Mouse (Mus musculus): ENCODE measurements around the gene Ctnna2. TPM values are rescaled to one million over a fixed set of nuclear protein-coding genes. Genes with fewer than 3 reads are reported as not detected.
A peak's percentile ranks its signal among the peaks of the same experiment; 100 is the strongest.

Ctnna2 gene
- polyA plus RNA-seq (2014; fragmentation: Nextera tagmentation; extraction: Ambion mirVana) = 1.1 and 1.8 TPM in 2 replicates

DNA sequence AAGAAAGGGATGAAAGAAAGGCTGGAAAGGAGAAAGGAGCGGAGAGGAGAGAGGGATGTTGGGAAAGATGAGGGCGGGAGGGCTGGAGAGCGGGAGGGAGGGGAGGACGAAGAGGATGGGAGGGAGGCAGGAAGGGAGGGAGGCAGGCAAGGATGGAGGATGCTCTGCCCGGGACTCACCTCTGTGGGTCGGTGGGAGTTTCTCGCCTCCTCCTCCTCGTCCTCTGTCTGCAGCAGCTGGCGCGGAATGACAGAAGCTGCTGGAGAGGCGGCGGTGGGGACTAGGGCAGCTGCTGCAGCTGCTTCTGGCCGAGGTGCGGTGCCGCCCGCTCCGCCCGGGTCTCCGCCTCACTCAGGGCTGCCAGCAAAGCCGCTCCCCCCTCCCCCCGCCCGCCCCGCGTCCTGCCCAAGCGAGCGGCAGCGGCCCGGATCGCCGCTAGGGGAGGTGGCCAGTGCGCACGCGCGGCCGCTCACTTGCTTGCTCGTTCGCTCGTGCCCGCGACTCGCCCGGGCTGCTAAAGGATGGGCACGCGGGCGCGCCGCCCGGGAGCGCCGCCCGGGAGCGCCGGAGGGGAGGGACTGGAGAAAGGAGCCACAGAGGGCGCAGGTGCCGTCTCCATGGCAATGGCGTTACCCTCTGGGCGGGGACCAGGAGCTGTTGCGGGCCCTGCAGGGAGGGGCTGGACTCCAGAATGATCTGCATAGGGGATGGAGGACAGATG, at the start of gene Ctnna2:
TSS of gene Ctnna2 (minus strand) at position 459 of the 721 bp plus-strand sequence.
- Histone ChIP-seq H3K4me1 (ENCODE audit: control insufficient read depth, insufficient read depth, low read length) (no peaks in the 10 kb centered on the region), H3K27me3 (ENCODE audit: control insufficient read depth, insufficient read depth, low read length) (no peaks in the 10 kb centered on the region; the same call in 1 of the 2 replicates), H3K27ac (ENCODE audit: low read depth, low read length) (no peak within 1 kb of the TSS), H3K4me3 (ENCODE audit: low read depth, low read length) (peak within 1 kb of the TSS; percentile 49), H3K9ac (ENCODE audit: low read depth, low read length) (0 out of 2 replicates have a peak within 1 kb of the TSS, but pooled peaks have one; percentile 17), H3K36me3 (ENCODE audit: control insufficient read depth, insufficient read depth, low read length) (no peaks in the 10 kb centered on the region), H3K4me2 (peak within 1 kb of the TSS; percentile 78), H3K9me3 (replicated peaks; ENCODE audit: control insufficient read depth, low read length) (no peaks in the 10 kb centered on the region)
- ATAC-seq (replicated peaks; ENCODE audit: insufficient number of reproducible peaks, low FRiP score, low TSS enrichment) = peak; percentile 80
- under 1% methylated on average over 52 of the region's 58 CpGs for WGBS (ENCODE audit: insufficient replicate concordance)

DNA sequence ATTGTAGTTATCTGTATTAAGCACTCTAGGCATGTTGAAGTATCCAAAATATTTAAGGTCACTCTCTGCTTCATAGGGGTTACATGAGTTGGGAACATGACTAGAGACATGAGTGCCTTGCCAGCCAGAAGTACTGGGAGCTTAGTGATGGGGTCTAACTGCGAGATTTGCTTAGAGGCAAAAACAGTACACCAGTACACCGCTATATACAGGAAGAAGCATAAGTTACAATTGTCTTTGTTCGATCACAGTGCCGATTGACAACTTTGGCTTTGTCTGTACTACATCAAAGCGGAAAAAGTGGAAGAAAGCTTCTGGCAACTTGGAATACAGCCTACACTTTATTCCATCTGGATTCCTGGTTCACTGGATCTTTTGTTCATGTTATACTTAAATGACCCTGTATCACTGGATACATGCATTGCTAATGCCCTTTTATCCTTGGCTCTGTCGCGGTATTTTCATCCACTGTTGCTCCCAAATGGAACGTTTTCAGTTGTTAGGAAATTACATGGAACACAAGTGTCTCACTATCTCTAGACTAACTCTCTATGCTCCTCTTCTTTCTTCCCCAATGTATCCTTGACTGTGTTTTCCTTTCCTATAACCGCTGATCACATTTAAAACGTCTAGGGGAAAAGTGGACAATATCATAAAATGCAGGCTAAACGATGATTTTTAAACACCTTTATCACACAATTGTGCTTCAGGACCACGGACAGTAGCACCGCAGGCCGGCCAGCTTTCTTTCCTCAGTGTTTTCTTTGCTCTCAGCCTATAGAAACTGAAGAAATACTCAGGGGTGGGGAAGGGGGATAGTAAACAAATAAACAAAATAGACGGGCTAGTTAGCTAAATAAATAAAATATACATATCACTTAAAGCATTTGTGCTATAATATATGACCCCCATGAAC, 896 bp upstream of the Ctnna2 start:
- Histone ChIP-seq H3K9ac (ENCODE audit: low read depth, low read length) (no peak overlapping the region), H3K27me3 (ENCODE audit: control insufficient read depth, insufficient read depth, low read length) (no peaks in the 10 kb centered on the region; the same call in 1 of the 2 replicates), H3K4me2 (peak overlapping the region; percentile 78), H3K4me1 (ENCODE audit: control insufficient read depth, insufficient read depth, low read length) (no peaks in the 10 kb centered on the region), H3K27ac (ENCODE audit: low read depth, low read length) (no peak overlapping the region), H3K36me3 (ENCODE audit: control insufficient read depth, insufficient read depth, low read length) (no peaks in the 10 kb centered on the region), H3K9me3 (replicated peaks; ENCODE audit: control insufficient read depth, low read length) (no peaks in the 10 kb centered on the region), H3K4me3 (ENCODE audit: low read depth, low read length) (no peak overlapping the region; the same call in 1 of the 2 replicates)
- 17% methylated on average over 15 of the region's 15 CpGs for WGBS (ENCODE audit: insufficient replicate concordance)
- ATAC-seq (replicated peaks; ENCODE audit: insufficient number of reproducible peaks, low FRiP score, low TSS enrichment) = no peak

DNA sequence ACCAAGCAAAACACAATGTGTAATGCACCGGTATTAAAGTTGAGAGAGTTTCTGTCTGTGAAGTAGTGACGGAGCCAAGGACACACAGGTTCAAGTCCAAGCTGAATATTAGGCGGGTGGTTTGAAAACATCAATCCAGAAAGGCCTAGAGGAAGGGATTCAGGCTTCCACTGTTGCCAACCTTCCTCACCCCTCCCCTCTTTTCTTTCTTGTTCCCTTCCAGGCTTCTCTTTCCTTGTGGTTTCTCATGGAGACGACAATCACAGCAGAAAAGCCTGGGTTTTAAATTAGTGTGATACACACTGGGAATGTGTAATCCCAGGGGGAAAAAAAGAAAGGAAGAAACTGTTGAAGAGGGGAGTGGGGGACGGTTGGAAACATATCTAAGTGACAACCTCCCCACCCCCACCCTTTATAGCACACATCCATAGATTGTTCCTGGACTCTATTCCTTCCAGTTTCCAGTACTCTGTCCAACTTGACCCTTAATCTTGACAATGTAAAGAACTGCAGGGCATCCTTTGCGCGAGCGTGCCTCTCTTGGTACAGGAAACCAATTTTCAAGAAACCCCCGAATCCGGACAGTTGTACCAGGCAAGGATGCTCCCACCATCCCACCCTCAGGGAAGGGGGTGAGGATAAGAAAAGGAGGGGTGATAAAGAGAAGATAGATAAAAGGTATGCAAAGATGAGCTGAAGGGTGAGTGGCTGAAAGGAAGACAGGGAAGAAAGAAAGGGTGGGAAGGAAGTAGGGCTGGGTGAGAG, 841 bp downstream of the Ctnna2 start:
- no peaks in the 10 kb centered on the region for H3K9me3 ChIP-seq (replicated peaks; ENCODE audit: control insufficient read depth, low read length)
- H3K4me3 ChIP-seq (ENCODE audit: low read depth, low read length) = peak overlapping the region; percentile 49
- no peaks in the 10 kb centered on the region; the same call in 1 of the 2 replicates for H3K27me3 ChIP-seq (ENCODE audit: control insufficient read depth, insufficient read depth, low read length)
- no peak for ATAC-seq (replicated peaks; ENCODE audit: insufficient number of reproducible peaks, low FRiP score, low TSS enrichment)
- H3K4me1 ChIP-seq (ENCODE audit: control insufficient read depth, insufficient read depth, low read length) = no peaks in the 10 kb centered on the region
- no peak overlapping the region for H3K9ac ChIP-seq (ENCODE audit: low read depth, low read length)
- peak overlapping the region; percentile 78 for H3K4me2 ChIP-seq
- H3K27ac ChIP-seq (ENCODE audit: low read depth, low read length) = no peak overlapping the region
- no peaks in the 10 kb centered on the region for H3K36me3 ChIP-seq (ENCODE audit: control insufficient read depth, insufficient read depth, low read length)
- WGBS (ENCODE audit: insufficient replicate concordance) = 22% methylated on average over 10 of the region's 10 CpGs

DNA sequence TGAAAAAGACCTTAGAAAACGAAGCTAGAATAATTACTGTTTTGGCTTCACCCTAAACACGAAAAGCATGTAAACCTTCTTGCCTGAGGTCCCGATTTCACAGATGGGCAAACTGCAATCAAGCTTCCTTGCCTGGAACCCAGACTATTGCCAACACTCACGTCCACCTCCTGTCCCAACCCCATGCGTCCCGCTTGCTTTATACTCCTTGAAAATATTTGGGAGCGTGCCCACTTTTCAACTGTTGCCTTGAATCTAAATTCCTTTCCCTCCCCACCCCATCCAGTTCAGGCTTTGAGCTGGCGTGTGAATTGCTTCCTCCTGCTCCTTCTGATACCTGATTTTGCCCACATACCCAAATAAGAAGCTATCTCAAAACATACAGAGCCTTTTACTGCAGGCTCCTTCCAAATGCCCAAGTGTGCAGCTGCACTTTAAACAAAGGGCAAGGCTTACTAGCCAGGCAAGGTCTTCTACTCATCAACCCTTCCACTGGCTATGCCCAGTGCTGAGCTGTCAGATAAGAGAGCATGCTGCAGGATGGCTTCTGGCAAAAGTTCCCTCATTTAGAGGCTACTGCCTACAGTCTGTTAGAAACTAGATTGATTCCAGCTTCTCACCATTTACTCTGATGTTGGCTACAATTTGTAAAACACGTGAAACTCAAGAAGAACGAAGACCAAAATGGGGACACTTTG, 8.8 kb downstream of the Ctnna2 start:
- ATAC-seq (replicated peaks; ENCODE audit: insufficient number of reproducible peaks, low FRiP score, low TSS enrichment) = no peak
- Histone ChIP-seq H3K9ac (ENCODE audit: low read depth, low read length) (no peak overlapping the region), H3K4me2 (no peak overlapping the region), H3K4me3 (ENCODE audit: low read depth, low read length) (no peak overlapping the region), H3K36me3 (ENCODE audit: control insufficient read depth, insufficient read depth, low read length) (no peaks in the 10 kb centered on the region), H3K4me1 (ENCODE audit: control insufficient read depth, insufficient read depth, low read length) (no peaks in the 10 kb centered on the region), H3K27ac (ENCODE audit: low read depth, low read length) (no peak overlapping the region), H3K9me3 (replicated peaks; ENCODE audit: control insufficient read depth, low read length) (no peaks in the 10 kb centered on the region), H3K27me3 (ENCODE audit: control insufficient read depth, insufficient read depth, low read length) (no peaks in the 10 kb centered on the region)
- WGBS (ENCODE audit: insufficient replicate concordance) = 65% methylated on average over 10 of the region's 10 CpGs

DNA sequence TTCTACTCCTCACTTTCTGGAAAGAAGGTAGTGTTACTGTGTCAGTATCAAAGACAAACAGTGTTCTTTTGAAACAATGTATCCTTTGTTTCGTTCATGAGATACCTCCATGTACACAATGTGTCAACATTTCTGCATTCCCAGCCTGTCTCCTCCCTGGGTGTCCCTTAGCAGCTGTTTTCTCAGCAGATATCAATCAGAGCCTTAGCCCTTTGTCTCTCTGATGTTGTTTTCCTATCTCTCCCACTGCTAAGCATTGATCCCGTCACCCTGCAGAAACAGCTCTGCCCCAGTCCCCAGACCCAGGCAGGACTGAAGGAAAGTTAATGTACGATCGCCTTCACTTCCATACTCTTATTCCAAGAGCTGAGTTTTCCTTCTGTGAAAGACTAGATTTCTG, 9.7 kb downstream of the Ctnna2 start:
- H3K4me1 ChIP-seq (ENCODE audit: control insufficient read depth, insufficient read depth, low read length) = no peaks in the 10 kb centered on the region

DNA sequence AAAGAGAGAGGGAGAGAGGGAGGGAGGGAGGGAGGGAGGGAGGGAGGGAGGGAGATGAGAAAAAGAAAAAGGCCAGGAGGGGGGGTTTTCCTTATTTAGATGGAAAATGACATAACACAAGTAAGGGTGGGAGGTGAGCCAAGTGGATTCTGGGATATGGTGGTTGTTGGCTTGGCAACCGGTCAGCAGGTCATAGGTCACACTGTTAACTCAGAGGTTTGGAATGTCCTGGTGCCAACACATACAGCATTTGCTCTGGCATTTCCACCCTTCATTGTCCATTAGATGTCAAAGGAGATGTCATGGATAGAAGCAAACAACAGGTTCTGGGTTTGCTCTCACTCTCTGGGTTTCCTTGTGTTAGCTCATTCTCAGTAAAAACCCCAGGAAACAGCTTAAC, 17.5 kb downstream of the Ctnna2 start:
- Histone ChIP-seq H3K4me2 (no peak overlapping the region), H3K36me3 (ENCODE audit: control insufficient read depth, insufficient read depth, low read length) (no peaks in the 10 kb centered on the region), H3K4me3 (ENCODE audit: low read depth, low read length) (no peak overlapping the region), H3K4me1 (ENCODE audit: control insufficient read depth, insufficient read depth, low read length) (no peaks in the 10 kb centered on the region), H3K9ac (ENCODE audit: low read depth, low read length) (no peak overlapping the region), H3K9me3 (replicated peaks; ENCODE audit: control insufficient read depth, low read length) (no peaks in the 10 kb centered on the region), H3K27ac (ENCODE audit: low read depth, low read length) (no peak overlapping the region), H3K27me3 (ENCODE audit: control insufficient read depth, insufficient read depth, low read length) (no peaks in the 10 kb centered on the region)
- WGBS (ENCODE audit: insufficient replicate concordance) = 38% methylated on average over 1 of the region's 1 CpGs
- no peak for ATAC-seq (replicated peaks; ENCODE audit: insufficient number of reproducible peaks, low FRiP score, low TSS enrichment)

More for the DNA sequence above, 9.7 kb downstream of the Ctnna2 start:
- 22% methylated on average over 4 of the region's 4 CpGs for whole genome bisulfite sequencing (ENCODE audit: insufficient replicate concordance)
- Histone ChIP-seq H3K27ac (ENCODE audit: low read depth, low read length) (no peak overlapping the region), H3K4me2 (no peak overlapping the region), H3K4me3 (ENCODE audit: low read depth, low read length) (no peak overlapping the region), H3K36me3 (ENCODE audit: control insufficient read depth, insufficient read depth, low read length) (no peaks in the 10 kb centered on the region), H3K9me3 (replicated peaks; ENCODE audit: control insufficient read depth, low read length) (no peaks in the 10 kb centered on the region), H3K9ac (ENCODE audit: low read depth, low read length) (no peak overlapping the region), H3K27me3 (ENCODE audit: control insufficient read depth, insufficient read depth, low read length) (no peaks in the 10 kb centered on the region)
- no peak for ATAC-seq (replicated peaks; ENCODE audit: insufficient number of reproducible peaks, low FRiP score, low TSS enrichment)

DNA sequence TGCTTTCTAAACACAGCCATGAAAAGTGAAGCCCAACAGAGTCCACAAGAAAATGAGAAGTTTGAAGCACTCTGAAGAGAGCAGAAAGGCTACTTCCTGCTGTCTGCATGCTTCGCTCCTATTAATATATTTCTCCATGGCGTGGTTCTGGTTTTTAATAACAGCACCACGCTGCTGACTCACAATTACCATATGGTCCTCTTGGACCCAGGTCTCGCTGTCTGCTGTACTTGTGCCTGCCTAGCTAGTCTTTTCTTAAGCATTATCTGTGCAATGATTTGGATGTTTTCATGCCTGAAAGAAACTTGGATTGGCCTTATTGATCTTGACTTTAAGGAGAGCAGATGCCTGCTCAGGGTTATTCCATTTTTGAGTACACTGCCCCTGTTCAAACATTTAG, 28.2 kb downstream of the Ctnna2 start:
- H3K36me3 ChIP-seq (ENCODE audit: control insufficient read depth, insufficient read depth, low read length) = no peaks in the 10 kb centered on the region
- H3K27ac ChIP-seq (ENCODE audit: low read depth, low read length) = no peak overlapping the region
- H3K4me2 ChIP-seq = no peak overlapping the region
- H3K9ac ChIP-seq (ENCODE audit: low read depth, low read length) = no peak overlapping the region
- no peak for ATAC-seq (replicated peaks; ENCODE audit: insufficient number of reproducible peaks, low FRiP score, low TSS enrichment)
- no peaks in the 10 kb centered on the region for H3K4me1 ChIP-seq (ENCODE audit: control insufficient read depth, insufficient read depth, low read length)
- WGBS (ENCODE audit: insufficient replicate concordance) = 83% methylated on average over 4 of the region's 4 CpGs
- no peaks in the 10 kb centered on the region for H3K9me3 ChIP-seq (replicated peaks; ENCODE audit: control insufficient read depth, low read length)
- no peak overlapping the region for H3K4me3 ChIP-seq (ENCODE audit: low read depth, low read length)
- no peaks in the 10 kb centered on the region for H3K27me3 ChIP-seq (ENCODE audit: control insufficient read depth, insufficient read depth, low read length)

DNA sequence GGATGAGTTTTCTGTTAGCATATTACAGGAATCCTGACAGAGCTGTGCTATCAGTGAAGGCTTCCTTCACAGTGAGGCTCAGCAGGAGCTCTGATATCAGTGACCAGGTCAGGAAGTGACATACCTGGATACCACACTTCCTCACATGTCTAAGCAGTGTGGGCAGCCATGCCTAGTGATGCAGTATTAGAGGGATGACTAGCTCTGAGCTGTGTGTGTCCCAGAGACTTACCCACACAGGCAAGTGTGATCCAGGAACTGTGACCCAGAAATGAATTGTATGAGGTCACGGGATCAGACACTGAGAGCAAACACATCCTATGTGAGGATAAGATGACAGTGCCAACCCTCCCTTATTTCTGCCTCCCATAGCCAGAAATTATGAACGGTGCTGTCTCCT, 28.8 kb downstream of the Ctnna2 start:
- Histone ChIP-seq H3K9me3 (replicated peaks; ENCODE audit: control insufficient read depth, low read length) (no peaks in the 10 kb centered on the region), H3K27me3 (ENCODE audit: control insufficient read depth, insufficient read depth, low read length) (no peaks in the 10 kb centered on the region), H3K27ac (ENCODE audit: low read depth, low read length) (no peak overlapping the region), H3K4me3 (ENCODE audit: low read depth, low read length) (no peak overlapping the region), H3K36me3 (ENCODE audit: control insufficient read depth, insufficient read depth, low read length) (no peaks in the 10 kb centered on the region), H3K9ac (ENCODE audit: low read depth, low read length) (no peak overlapping the region), H3K4me2 (no peak overlapping the region), H3K4me1 (ENCODE audit: control insufficient read depth, insufficient read depth, low read length) (no peaks in the 10 kb centered on the region)
- 83% methylated on average over 2 of the region's 2 CpGs for WGBS (ENCODE audit: insufficient replicate concordance)
- no peak for ATAC-seq (replicated peaks; ENCODE audit: insufficient number of reproducible peaks, low FRiP score, low TSS enrichment)

Data from heart, embryonic 11.5 days (tissue).